Mouse (Mus musculus) embryo, embryonic 10.5 days (tissue): ENCODE measurements around the gene Tcf23.
A peak's percentile ranks its signal among the peaks of the same experiment; 100 is the strongest.

Experiments used
- DNase-seq: peaks from one replicate; pipeline ENCODE4 v3.0.0-alpha.2; 2015; ENCODE audit warnings: low spot score

Gene Tcf23

DNA sequence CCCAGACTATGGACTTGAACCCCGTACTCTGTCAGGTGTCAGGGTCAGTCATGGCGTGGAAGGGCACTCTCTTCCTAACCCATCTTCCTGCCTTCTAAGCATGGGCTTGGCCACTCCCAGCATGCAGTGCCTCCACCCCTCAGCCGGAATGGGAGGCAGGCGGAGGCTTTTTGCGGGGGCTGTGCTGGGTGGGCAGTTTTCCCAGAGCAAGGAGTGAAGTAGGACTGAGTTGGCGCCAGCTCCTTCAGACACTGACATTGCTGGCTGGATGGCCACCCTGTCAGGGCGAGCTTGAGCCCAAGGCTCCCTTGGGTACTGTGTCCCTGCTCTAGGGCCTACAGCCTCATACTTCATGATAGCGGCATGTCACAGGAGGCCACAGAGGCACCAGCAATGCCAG is at the start of gene Tcf23:
Gene Tcf23 (plus strand): TSS at position 247 of the 400 bp plus-strand sequence.
- no peak for DNase-seq

GRCm38 (mm10) chr5:30918691-30919090 is 49.8 kb upstream of the Tcf23 start:
- DNase-seq, result no peak

DNA sequence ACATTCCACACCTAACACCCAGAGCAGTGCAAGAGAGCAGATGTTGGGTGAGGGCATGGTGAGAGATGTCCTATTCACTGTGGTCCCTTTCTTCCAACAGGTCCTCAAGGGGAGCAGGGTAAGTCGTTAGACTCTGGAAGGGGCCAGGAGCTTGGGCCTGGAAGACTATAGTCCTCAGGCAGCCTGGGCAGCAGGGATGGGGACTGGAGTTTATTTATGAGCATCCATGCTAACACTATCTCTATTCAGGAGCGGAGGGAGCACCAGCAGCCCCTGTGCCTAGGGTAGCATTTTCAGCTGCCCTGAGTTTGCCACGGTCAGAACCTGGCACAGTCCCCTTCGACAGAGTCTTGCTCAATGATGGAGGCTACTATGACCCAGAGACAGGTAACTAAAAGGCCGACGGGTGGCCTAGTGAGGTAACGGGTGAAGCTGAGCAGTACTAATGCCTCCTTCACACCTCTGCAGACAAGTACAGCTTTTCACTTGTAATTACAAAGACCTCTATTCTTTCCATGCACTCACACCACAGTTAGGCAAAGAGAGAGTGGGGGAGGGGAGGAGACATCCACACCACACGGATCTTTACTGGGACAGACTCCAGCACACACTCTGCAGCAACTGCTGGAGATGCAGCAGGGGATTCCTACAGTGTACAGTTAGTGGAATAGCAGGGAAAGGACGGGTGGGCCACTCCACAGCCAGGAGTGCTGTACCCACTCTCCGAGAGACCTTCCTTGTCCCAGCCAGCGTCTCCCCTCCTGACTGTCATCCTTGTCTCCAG is 48.4 kb upstream of the Tcf23 start:
- DNase-seq, result no peak

- DNase-seq, result no peak
These were observed 47.8 kb upstream of the Tcf23 start for GRCm38 (mm10) chr5:30920621-30921020.

DNA sequence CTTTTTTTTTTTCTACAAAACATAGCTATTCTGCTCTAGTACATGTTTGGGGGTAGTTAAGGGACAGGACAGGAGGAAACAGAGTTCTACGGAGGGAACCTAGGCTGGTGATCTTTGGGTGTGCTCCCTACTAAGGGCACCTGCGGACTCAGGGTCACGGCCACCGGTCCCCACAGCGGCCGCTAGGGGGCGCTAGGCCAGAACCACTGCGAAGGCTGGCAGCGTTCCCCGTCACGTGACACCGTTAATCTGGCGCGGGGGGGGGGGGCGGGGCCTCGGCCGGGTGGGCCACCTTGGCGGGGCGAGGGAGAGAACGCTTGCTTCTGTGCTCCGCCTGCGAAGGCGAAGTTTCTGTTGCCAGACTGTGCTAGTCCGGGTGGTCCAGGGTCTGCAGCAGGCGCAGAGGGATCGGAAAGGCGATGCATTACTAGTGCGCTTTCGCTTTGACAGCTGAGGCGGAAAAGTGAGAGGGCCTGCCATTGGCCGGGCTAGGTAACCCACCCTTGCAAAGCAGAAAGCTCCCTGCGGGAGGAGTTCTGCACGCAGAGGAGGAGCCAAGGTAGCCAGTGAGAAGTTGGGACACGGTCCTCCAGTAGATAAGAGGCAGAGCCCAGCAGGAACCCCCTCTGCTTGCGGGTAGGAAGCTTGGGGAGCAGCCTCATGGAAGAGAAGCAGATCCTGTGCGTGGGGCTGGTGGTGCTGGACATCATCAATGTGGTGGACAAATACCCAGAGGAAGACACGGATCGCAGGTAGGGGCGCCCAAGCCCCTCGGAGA is 47.0 kb upstream of the Tcf23 start, which contains the start of gene Khk:
Gene Khk (plus strand): TSS at position 176 of the 778 bp plus-strand sequence.
- DNase-seq, result peak; percentile 92

DNA sequence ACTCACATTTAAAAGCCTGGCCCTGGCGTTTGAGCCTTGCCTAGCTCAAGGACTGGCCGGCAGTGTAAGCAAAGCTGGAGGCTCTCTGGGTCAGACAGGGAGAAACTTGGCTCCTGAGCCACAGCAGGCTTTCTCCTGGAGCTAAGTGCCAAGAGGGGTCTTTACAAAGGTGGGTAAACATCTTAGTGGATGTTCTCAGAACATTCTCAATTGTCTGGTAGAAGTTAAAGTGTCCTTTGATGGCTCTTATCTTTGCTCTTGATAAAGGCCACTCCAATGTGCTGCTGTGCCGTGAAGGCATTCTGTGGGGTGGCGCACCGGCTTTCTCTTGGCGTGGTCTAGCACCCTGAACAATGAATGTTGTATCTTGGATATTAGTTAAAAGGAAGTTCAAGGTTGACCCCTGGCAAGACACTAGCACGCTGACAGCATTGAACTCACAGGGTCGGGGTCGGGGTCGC is 45.9 kb upstream of the Tcf23 start:
- DNase-seq, result no peak

GRCm38 (mm10) chr5:30923119-30923518 is 45.3 kb upstream of the Tcf23 start:
- no peak for DNase-seq

DNA sequence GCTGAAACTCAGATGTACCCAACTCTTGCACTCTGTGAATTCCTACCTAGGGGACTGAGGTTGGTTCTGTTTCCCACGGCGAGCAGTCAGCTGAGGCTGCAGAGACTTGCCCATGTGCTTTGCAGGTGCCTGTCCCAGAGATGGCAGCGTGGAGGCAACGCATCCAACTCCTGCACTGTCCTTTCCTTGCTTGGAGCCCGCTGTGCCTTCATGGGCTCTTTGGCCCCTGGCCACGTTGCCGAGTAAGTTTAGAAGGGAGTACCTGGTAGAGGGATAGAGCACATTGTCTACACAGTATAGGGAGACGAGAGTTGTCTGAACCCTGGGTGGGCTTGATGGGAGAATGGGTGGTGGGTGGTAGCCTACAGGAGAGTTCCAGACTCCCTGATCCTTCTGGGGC is 43.8 kb upstream of the Tcf23 start:
- no peak for DNase-seq

GRCm38 (mm10) chr5:30925217-30925616 is 43.2 kb upstream of the Tcf23 start:
- no peak for DNase-seq

- no peak for DNase-seq
These were observed 42.4 kb upstream of the Tcf23 start for GRCm38 (mm10) chr5:30926073-30926472.

- peak; percentile 61 for DNase-seq
These were observed 40.4 kb upstream of the Tcf23 start for GRCm38 (mm10) chr5:30927945-30928529.

GRCm38 (mm10) chr5:30930121-30930520 is 38.3 kb upstream of the Tcf23 start:
- peak; percentile 79 for DNase-seq

DNA sequence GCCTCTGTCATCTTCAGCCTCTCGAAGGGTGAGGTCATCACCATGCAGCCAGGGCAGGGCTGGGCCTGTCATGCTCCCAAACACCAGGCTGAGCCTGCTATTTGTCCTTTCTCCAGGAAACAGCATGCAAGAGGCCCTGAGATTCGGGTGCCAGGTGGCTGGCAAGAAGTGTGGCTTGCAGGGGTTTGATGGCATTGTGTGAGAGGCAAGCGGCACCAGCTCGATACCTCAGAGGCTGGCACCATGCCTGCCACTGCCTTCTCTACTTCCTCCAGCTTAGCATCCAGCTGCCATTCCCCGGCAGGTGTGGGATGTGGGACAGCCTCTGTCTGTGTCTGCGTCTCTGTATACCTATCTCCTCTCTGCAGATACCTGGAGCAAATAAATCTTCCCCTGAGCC is 37.6 kb upstream of the Tcf23 start:
- DNase-seq, result no peak

- DNase-seq, result no peak
These were observed 37.1 kb upstream of the Tcf23 start for GRCm38 (mm10) chr5:30931378-30931777.

DNA sequence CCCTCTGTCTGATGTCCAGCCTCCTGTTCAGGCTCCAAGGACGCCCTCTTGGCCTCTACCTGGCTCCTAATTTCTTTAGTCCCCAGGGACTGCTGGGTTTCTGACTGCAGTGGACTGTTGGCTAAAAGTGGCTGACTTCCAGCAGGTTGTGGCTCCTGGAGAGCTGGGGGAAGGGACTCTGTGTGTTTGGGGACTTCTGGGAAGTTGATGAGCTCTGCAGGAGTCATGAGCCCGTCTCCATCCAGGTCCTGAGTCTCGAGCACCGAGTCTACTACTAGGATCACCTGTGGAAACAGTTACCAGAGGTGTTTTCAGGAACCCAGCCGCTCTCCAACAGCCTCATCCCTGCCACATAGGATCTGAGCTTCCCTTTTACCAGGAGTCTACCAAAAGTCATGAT is 34.8 kb upstream of the Tcf23 start:
- DNase-seq, result no peak

DNA sequence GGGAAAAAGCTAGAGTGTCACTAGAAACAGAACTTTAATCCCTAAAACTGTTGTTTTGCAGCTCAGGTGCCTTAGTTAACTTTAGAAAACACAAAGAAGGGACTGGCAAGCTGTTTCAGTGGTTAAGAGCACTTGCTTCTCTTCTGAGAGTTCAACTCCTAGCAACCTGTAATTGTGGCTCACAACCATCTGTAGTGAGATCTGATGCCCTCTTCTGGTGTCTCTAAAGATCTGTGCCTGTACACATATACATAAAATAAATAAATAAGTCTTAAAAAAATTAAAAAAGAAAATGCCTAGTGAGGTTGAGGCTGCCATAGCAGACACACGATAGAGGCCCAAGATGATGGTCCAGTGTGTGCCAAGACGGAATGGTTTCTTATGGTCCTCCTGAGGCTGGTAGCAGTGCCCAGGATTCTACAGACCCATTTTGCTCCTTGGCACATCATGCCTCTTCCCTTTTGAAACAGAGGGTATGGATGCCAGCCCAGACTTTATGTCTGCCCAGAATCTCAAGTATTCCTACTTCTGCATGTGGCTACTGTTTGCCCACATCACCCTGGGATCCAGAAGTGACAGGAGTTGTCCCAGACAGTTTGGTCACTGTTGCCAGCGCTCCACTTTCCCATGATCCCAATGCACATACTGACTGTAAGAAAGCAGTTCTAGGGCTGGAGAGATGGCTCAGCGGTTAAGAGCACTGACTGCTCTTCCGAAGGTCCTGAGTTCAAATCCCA is 33.6 kb upstream of the Tcf23 start:
- DNase-seq, result no peak

GRCm38 (mm10) chr5:30943004-30943403 is 25.5 kb upstream of the Tcf23 start:
- DNase-seq, result peak; percentile 43

- no peak for DNase-seq
These were observed 24.1 kb upstream of the Tcf23 start for GRCm38 (mm10) chr5:30944344-30944743.

DNA sequence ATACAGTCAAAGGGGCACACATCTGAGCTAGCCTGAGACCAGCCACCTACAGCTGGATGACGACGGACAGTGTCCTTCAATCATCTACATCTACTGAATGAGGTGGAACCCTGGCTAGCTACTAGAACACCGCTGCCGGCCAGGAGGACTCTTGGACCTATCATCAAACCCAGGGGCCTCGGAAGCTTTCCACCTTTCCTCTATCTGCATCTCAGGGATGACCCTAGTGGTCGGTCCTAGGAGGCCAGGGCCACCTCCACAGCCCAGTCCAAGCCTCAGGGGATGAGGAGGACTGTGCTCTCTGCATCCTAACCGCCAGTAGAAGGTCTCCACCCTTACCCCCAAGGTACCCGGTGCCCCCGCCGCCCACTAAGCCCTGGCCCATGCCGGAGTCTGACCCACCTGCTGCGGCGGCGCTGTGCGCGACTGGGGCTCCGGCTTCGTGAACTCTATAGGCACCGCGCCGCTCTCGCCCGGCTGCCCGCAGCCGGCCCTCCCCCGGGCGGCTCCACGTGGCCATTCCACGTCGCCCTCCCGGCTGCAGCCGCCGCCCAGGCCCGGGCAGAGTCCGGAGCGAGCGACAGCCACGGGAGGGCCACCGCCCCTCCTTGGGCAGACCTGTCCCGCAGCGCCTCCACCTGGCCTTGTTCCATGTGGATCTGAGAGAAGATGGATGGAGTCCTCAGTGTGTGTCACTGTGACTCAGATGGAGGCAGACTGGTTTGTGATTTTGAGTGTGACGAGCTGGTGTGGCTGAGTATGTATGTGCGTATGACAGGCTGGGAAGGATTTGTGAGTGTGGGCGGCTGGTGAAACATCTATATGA is 23.3 kb upstream of the Tcf23 start, which contains the start of gene Cgref1:
Gene Cgref1 (minus strand): TSS at position 636 of the 826 bp plus-strand sequence.
- DNase-seq, result peak; percentile 65

GRCm38 (mm10) chr5:30948620-30949019 is 19.8 kb upstream of the Tcf23 start:
- no peak for DNase-seq
